Mouse (Mus musculus) A20 (cell line): ENCODE results near the gene Sars2.
A peak's percentile ranks its signal among the peaks of the same experiment; 100 is the strongest.
"Not testable (repeated sequence)": the region's sequence is repeated elsewhere in the genome, so short reads cannot be mapped to it uniquely, and the experiment has no call there.

ENCODE experiments used
- DNase-seq: peaks from one replicate; pipeline ENCODE4 v3.0.0-alpha.2; 2011; ENCODE audit warnings: low read depth, low spot score

Gene Sars2

GRCm38 (mm10) chr7:28741709-28742438, at the start of gene Sars2, which contains the start of gene Mrps12:
TSS of gene Sars2 (plus strand) at chr7:28741992.
TSS of gene Mrps12 (minus strand) at chr7:28741820.
- DNase-seq, result peak; percentile 98

- DNase-seq, result no peak
Observed at GRCm38 (mm10) chr7:28692545-28693320, 49.1 kb upstream of the Sars2 start, which contains the start of gene Fbxo27. TSS of gene Fbxo27 (plus strand) at chr7:28692849.

GRCm38 (mm10) chr7:28693321-28693966, 48.3 kb upstream of the Sars2 start:
- peak; percentile 79 for DNase-seq

GRCm38 (mm10) chr7:28694423-28694822, 47.4 kb upstream of the Sars2 start:
- no peak for DNase-seq

DNA sequence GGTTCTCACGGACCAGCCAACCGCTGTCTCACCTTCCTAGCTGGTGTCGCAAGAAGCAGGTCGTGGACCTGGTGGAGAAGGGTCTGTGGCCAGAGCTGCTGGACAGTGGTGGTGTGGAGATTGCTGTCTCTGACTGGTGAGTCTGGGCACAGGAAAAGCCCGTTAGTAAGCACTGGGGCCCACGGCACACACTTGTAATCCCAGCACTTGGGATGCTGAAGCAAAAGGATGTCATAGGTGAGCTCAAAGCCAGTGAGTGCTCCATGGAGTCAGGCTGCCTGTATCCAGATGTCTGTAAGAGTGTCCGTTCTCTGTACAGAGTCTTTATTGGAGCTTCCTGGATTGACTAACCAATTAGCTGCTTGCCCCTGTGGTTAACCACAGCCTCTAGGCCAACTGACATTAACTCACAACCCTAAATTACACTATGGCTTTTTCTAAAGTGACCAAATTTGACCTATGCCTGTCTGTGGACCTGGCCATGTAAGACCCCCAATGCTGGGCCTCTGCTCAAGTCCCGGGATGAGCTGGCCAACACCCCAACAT, 46.8 kb upstream of the Sars2 start:
- DNase-seq, result no peak

DNA sequence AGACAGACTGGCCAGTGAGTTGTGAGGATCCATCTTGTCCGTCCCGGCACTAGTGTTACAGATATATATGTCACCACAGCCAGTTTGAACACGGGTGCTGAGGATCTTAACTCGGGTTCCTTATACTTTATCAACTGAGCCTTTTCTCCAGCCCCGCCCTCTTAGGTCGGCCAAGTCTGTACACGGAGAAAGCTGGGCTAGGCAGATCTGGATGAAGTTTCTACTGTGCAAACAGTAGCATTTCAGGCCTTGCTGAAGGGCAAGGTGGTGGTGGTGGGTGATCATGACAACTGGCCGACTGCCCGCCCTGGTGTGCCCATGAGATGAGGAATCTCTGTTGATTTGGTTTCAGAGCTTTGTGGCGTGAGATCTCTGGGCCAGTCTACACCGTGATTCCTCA, 44.5 kb upstream of the Sars2 start:
- DNase-seq, result no peak

- no peak for DNase-seq
Observed at GRCm38 (mm10) chr7:28700269-28700668, 41.5 kb upstream of the Sars2 start.

DNA sequence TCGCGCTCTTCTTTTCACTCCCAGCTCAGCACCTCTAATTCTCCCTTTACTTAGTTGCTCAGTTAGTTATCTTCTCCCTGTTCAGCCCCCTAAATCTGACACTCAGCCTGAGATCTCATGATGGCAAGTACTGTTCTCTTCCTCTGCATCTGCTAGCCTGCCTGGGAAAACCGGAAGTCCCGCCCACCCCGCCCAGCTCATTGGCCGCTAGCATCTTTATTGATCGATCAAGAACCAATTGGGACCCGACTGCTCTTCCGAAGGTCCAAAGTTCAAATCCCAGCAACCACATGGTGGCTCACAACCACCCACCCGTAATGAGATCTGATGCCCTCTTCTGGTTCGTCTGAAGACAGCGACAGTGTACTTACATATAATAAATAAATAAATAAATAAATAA, 40.5 kb upstream of the Sars2 start:
- not testable (repeated sequence) for DNase-seq

GRCm38 (mm10) chr7:28702601-28703143, 39.1 kb upstream of the Sars2 start:
- peak; percentile 57 for DNase-seq

GRCm38 (mm10) chr7:28709454-28709853, 32.3 kb upstream of the Sars2 start:
- peak; percentile 49 for DNase-seq

DNA sequence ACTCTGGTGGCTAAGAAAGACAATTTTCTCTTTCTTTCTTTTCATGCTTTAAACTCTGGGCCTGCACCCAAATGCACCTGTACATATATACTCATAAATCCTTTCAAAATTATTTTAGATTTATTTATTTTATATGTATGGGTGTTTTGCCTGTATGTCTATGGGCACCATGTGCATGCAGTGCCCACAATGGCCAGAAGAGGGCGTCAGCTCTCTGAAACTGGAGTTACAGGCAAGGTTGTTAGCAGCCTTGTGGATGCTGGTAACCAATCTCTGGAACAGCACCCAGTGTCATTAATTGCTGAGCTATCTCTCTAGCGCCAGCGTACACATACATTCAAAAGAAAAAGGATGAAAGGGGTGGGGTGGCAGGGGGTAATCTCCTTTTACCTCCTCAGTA, 30.8 kb upstream of the Sars2 start:
- DNase-seq, result peak; percentile 20

- DNase-seq, result no peak
Observed at GRCm38 (mm10) chr7:28714667-28715066, 27.1 kb upstream of the Sars2 start.

DNA sequence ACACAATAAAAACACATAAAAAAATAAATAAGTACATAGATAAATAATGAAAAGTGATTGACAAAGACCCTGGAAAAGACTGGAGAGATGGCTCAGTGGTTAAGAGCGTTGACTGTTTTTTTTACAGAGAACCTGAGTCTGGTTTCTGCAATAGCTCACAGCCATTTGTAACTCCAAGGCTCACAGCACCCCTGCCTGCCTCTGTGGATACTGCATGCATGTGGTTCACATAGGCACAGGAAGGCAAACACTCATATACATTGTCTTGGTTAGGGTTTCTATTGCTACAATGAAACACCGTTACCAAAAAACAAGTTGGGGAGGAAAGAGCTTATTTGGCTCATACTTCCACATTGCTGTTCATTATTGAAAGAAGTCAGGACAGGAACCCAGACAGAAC, 26.2 kb upstream of the Sars2 start:
- DNase-seq, result no peak

DNA sequence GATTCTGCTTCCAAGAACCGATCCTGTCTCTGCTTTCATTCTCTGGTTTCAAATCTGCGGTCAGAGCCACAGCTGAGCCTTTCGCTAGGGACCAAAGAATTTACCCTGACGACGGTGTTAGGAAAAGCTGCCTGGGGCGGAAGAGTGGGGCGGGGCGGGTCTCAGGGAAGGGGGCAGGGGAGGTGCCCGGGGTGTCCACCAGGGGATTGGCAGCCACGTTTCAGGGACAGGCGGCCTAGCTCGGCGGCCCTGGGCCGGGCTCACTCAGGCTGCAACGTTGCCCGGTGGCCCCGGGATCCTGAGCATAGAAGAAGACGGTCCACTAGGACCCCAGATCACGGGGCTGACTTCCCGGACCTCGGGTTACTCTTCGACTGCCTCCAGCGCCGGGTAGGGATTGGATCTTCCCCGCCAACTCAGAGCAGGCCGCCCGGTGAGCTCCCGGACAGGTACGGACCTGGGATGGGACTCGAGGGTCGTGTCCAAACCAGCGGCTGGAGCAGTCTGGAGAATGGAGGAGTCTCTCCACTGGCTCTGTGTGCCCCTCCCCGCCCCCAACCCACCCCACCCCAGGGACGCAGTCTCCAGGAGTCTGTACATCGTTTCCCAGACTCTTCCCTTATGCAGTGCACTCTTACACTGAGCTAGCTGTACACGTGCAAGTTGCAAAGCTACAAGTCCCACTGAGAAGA, 25.1 kb upstream of the Sars2 start, which contains the start of gene Fbxo17:
Gene Fbxo17, plus strand, starts transcription at position 215 of the 692 bp plus-strand sequence.
- DNase-seq, result no peak

DNA sequence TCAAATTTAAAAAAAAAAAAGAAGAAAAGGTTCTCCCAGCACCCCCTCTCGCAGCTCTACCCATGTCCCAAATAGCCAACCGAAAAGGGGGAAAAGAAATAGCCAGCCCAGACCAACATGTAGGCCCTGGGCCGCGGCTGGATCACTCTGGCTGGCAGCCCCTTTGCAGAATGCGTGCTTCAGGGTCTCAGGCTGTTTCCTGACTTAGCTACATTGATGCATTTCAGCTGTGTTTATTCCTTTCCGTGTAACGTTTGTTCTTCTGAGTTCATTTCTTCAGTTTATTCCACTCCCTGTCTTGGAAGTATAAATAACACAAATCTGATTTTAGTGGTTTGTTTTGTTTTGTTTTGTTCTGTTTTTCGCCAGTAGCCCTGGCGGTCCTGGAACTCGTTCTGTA, 24.1 kb upstream of the Sars2 start:
- no peak for DNase-seq

- DNase-seq, result no peak
Observed at GRCm38 (mm10) chr7:28719159-28719558, 22.6 kb upstream of the Sars2 start.

- no peak for DNase-seq
Observed at GRCm38 (mm10) chr7:28719650-28720049, 22.1 kb upstream of the Sars2 start.

DNA sequence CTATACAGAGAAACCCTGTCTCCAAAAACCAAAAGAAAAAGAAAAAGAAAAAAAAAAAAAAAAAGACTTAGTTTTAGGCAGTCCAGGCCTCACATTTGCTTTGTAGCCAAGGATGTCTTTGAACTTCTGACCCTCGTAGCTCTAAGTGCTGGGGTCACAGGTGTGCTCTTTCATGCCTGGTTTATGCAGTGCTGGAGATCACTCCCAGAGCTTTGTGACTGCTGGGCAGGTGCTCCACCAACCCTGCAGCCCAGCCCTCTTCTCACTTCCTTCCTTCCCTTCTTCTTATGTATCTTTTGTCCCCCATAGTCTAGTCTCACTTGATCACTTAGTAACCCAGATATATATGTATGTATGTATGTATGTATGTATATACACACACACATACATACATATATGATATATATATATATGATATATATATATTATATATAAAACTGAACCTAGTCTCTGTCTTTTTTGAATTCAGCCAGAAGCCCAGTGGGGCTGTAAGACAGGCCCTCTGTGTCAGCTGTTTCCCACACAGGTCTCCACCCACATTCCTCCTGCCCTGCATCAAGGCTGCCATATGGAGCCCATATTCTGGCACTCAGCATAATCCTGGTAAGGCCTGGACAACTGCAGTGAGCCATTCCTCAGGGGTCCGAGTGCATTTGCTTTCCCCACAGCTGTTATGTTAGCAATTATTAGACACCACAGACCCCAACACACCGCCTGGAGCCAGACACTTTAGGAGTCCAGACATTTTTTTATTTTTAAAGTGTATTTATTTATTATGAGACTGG, 20.8 kb upstream of the Sars2 start:
- DNase-seq, result no peak

GRCm38 (mm10) chr7:28722079-28722478, 19.7 kb upstream of the Sars2 start:
- DNase-seq, result peak; percentile 21

DNA sequence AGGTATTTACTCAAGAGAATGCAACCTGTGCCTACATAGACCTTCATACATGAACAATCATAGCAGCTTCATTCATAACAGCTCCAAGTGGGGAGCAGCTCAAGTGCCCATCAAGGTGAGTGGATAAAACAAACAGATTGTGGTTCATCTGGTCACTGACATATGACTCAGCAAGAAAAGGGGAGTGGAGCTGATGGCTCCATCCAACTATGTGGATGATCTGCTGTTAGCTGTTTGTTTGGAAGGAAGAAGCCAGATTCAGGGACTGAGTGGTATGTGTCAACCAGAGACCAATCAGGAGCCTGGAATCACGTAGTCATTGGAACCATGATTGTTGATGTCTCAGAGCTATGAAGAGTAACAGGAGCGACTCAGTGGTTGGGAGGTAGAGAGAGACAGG, 17.2 kb upstream of the Sars2 start:
- DNase-seq, result no peak
